Mouse (Mus musculus) stomach, postnatal 0 days (tissue): Measurements from ENCODE around the gene Cmtm2a. TPM values are rescaled to one million over a fixed set of nuclear protein-coding genes. Genes with fewer than 3 reads are reported as not detected.

ENCODE experiments used
- ATAC-seq: fragments of 200-750 bp; cut with Nextera tagmentation; 2 replicates; pipeline ENCODE4 v1.8.0; 2017; ENCODE audit not compliant: low FRiP score, low TSS enrichment
- DNase-seq: peaks from one replicate; pipeline ENCODE4 v3.0.0-alpha.2; 2016; ENCODE audit warnings: low spot score
- H3K27ac ChIP-seq: fragments of 300-500 bp; sonication (generic); replicated peaks from 2 replicates; pipeline ENCODE4 v1.5.1; 2014; ENCODE audit warnings: mild to moderate bottlenecking, control low read depth
- H3K27me3 ChIP-seq: fragments of 300-500 bp; sonication (generic); 2 replicates; pipeline ENCODE4 v1.6.1; 2014; ENCODE audit warnings: low read length; ENCODE audit not compliant: control insufficient read depth, insufficient read depth
- H3K36me3 ChIP-seq: fragments of 300-500 bp; sonication (generic); 2 replicates; pipeline ENCODE4 v1.6.1; 2014; ENCODE audit warnings: low read length, mixed read lengths; ENCODE audit not compliant: control insufficient read depth, insufficient read depth
- H3K4me1 ChIP-seq: fragments of 300-500 bp; sonication (generic); replicated peaks from 2 replicates; pipeline ENCODE4 v1.6.1; 2014; ENCODE audit warnings: antibody characterized with exemption; ENCODE audit not compliant: control insufficient read depth, insufficient read depth
- H3K4me2 ChIP-seq: fragments of 300-500 bp; sonication (generic); replicated peaks from 2 replicates; pipeline ENCODE4 v1.6.1; 2014; ENCODE audit warnings: low read depth, mild to moderate bottlenecking, control low read depth, moderate library complexity
- H3K4me3 ChIP-seq: fragments of 300-500 bp; sonication (generic); 2 replicates; pipeline ENCODE4 v1.5.1; 2014; ENCODE audit warnings: low read depth, low read length, control low read depth
- H3K9ac ChIP-seq: fragments of 300-500 bp; sonication (generic); 2 replicates; pipeline ENCODE4 v1.6.1; 2014; ENCODE audit warnings: mild to moderate bottlenecking, low read length, control low read depth, mixed read lengths
- H3K9me3 ChIP-seq: fragments of 300-500 bp; sonication (generic); 2 replicates; pipeline ENCODE4 v1.6.1; 2016; ENCODE audit warnings: low read length; ENCODE audit not compliant: control insufficient read depth
- CTCF ChIP-seq: IDR thresholded peaks from 2 replicates; pipeline ENCODE4 v1.5.1; 2016; ENCODE audit warnings: antibody characterized with exemption, low read depth, mild to moderate bottlenecking, moderate library complexity
- EP300 ChIP-seq: optimal IDR thresholded peaks from 2 replicates; pipeline ENCODE3; 2016; ENCODE audit warnings: antibody characterized with exemption
- WGBS: fragments of 180-500 bp; shearing (Covaris S2); extraction: QIAGEN DNeasy Blood & Tissue Kit; methylation state at CpG from one replicate; pipeline ENCODE4 v1.1.7; 2014; 5-methylcytosine and 5-hydroxymethylcytosine counted together
- polyA plus RNA-seq: library from polyadenylated mRNA; unstranded; fragments of >200 nt; fragmentation: Nextera tagmentation; extraction: Ambion mirVana; gene quantifications from 2 replicates; pipeline ENCODE4 v1.2.1, GENCODE M21; 2015

The Cmtm2a gene
- polyA plus RNA-seq, 1 experiment from 2014 or later, result not detected

DNA sequence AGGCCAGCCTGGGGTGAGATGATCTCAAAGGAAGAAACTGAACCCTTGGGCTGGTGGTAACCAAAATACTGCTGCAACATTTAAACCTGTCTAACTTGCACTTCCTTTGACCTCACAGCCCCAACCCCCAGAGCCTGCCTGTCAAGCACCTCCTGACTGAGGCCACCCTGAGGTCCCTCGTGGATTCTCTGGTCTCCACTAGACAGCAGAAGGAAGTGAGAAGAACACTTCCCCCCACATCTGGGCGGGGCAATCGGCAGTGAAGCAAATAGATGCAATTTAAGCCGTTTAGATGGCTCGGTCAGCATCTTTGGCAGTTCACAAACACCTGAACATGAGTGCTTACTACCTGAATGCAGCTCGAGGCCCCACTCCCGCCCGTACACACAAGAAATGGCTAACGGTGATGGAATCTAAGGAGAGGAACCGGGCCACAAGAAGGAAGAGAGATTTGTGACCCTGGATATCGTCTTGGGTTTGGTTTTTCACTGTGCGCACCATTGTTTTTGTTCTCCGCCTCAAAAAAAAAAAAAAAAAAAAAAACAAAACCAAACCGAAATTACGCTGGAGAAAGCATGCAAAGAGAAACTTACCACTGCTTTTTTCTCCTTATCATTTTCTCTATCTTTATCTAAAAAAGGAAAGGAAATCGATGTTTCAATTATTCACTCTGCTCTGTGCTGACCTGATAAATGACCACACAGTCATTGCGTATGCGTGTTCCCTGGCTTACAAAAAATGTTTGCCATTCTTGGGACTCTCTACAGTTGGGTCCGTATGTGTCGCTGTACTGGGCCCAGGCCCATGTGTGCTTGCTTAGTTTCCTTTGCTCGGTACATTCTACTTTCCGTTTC lies 45.7 kb downstream of the Cmtm2a start:
- Histone ChIP-seq H3K27ac (peak overlapping the region; percentile 74), H3K4me1 (peaks cover 6% of the 10 kb centered on the region), H3K4me3 (peak overlapping the region; percentile 88), H3K9ac (peak overlapping the region; percentile 86), H3K36me3 (no peaks in the 10 kb centered on the region; the same call in 1 of the 2 replicates), H3K9me3 (no peaks in the 10 kb centered on the region), H3K4me2 (peak overlapping the region; percentile 89), H3K27me3 (no peaks in the 10 kb centered on the region)
- TF ChIP-seq CTCF (no peak), EP300 (no peak)
- ATAC-seq (no peak), DNase-seq (peak; percentile 32)
- 58% methylated on average over 22 of the region's 22 CpGs for WGBS

DNA sequence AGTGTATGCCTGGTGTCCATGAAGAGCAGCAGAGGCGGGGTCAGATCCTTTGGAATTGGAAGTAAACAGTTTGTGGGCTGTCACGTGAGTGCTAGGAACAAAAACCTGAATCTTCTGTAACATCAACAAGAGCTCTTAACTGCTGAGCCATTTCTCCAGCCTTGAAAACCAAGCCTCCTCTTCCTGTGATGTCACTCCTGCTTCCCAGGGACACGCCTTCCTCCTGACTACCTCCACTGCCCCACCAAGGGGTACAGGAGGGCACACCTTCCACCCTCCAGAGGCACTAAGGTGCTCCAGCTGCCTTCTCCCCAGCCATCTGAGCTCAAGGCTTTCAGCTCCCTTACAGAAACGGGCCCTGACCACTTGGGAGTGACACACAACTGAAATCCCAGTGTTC lies 46.4 kb downstream of the Cmtm2a start:
- DNase-seq (no peak), ATAC-seq (no peak)
- Histone ChIP-seq H3K4me2 (no peak overlapping the region), H3K27ac (0 out of 2 replicates have a peak overlapping the region, but pooled peaks have one; percentile 24), H3K36me3 (no peaks in the 10 kb centered on the region; the same call in 1 of the 2 replicates), H3K9me3 (no peaks in the 10 kb centered on the region), H3K4me1 (peaks cover 6% of the 10 kb centered on the region), H3K4me3 (no peak overlapping the region), H3K27me3 (no peaks in the 10 kb centered on the region), H3K9ac (no peak overlapping the region)
- WGBS, result 75% methylated on average over 4 of the region's 4 CpGs
- TF ChIP-seq CTCF, result no peak
- no peak for TF ChIP-seq EP300

DNA sequence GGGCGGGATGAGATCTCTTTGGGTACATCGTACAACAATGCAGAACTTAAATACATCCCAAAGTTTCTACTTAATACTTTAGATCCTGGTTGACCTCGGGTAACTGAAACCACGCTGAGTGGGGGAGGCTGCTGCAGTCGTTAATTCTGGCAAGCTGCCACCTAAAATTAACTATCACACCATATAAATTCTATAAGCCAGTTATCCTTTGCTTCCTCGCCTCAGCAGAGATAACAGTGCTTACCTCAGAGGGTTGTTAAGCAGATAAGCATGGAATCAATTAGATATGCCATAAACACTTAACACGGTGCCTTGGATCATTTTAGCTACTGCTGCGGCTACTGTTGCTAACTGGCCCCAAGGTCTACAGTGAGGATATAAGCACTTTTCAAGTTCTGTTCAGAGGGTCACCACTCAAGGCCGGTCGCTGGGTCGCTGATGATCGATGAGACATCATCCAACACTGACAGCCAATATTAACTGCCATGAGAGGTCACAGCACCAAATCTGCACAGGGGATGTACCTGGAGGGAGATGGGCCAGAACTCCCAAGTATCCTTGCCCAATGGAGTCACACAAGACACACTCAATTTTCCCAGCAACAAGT lies 50.8 kb downstream of the Cmtm2a start:
- Histone ChIP-seq H3K4me3 (no peak overlapping the region), H3K4me2 (no peak overlapping the region), H3K4me1 (peaks cover 2% of the 10 kb centered on the region; the same call in 1 of the 2 replicates), H3K9me3 (no peaks in the 10 kb centered on the region), H3K36me3 (peaks cover 12% of the 10 kb centered on the region), H3K27me3 (no peaks in the 10 kb centered on the region), H3K9ac (no peak overlapping the region), H3K27ac (no peak overlapping the region)
- ATAC-seq, result no peak
- WGBS, result 75% methylated on average over 12 of the region's 12 CpGs
- no peak for DNase-seq
- TF ChIP-seq EP300 (no peak), CTCF (no peak)

DNA sequence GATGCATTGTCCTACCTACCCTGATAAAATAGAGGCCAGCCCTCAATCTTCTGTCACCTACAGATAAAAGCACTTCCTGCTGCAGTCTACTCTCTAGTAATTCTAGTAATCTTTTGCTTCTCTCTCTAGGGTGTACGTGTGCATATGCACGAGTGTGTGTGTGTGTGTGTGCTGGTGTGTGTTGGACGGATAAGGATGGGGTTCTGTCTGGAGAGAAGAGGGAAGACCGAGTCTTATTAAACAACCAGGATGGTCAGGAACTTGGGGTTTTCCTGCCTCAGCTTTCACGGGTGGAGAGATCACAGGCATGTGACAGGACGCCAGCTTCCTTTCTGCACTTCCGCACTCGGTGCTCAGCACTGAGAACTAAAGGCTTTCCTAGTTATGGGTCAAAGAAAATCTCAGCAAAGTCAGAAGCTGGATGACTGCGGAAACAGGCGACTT lies 53.5 kb downstream of the Cmtm2a start:
- Histone ChIP-seq H3K4me1 (no peaks in the 10 kb centered on the region), H3K9me3 (no peaks in the 10 kb centered on the region), H3K27me3 (no peaks in the 10 kb centered on the region), H3K4me2 (no peak overlapping the region), H3K4me3 (no peak overlapping the region), H3K36me3 (peaks cover 17% of the 10 kb centered on the region), H3K27ac (no peak overlapping the region), H3K9ac (no peak overlapping the region)
- no peak for ATAC-seq
- TF ChIP-seq CTCF (no peak), EP300 (no peak)
- no peak for DNase-seq
- 80% methylated on average over 10 of the region's 10 CpGs for WGBS

DNA sequence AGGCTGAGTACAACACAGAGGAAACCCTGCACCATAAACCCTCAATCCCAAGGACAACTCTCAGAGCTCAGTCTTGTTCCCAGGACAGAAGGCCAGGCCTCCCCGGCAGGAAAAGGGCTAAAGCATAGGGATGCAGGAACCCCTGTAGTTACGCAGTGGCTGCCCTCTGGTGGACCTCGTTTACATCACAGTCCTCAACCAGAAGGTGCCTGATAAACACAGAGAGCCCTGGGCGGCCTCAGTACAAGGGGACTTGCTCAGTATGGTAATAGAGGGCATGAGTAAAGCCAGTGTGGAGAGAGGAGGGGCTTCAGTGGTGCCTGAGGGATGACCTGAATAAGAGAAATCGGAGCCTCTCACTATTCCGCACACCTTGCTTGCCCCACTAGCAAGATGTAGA lies 58.4 kb downstream of the Cmtm2a start:
- no peaks in the 10 kb centered on the region for H3K27me3 ChIP-seq
- no peak overlapping the region for H3K4me3 ChIP-seq
- no peaks in the 10 kb centered on the region for H3K4me1 ChIP-seq
- no peaks in the 10 kb centered on the region for H3K9me3 ChIP-seq
- ATAC-seq (no peak), DNase-seq (peak; percentile 23)
- TF ChIP-seq EP300 (no peak), CTCF (peak; percentile 63)
- no peak overlapping the region for H3K27ac ChIP-seq
- peaks cover 31% of the 10 kb centered on the region for H3K36me3 ChIP-seq
- H3K4me2 ChIP-seq, result no peak overlapping the region
- WGBS, result 48% methylated on average over 6 of the region's 6 CpGs
- no peak overlapping the region for H3K9ac ChIP-seq

DNA sequence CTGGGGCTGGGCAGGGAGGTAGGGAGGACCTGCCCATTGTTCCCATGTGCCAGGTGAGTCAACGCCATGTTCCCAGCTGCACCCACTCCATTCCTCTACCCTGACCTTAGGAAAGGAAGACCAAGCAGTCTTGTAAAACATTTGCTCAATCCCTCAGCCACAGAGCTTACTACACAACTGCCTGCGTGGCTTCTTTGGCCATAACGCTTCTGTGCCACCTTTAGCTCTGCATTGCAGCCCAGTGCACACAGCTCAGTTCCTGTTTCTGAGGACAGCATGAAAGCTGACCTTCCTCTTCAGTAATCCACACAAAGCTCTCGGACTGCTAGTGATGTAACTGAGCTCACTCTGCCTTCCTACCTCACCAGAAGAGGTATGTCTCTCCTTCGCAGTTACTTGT lies 60.1 kb downstream of the Cmtm2a start:
- no peak overlapping the region for H3K27ac ChIP-seq
- H3K4me1 ChIP-seq, result no peaks in the 10 kb centered on the region
- DNase-seq, result no peak
- no peak for ATAC-seq
- no peak overlapping the region for H3K9ac ChIP-seq
- no peak overlapping the region for H3K4me3 ChIP-seq
- WGBS, result 94% methylated on average over 5 of the region's 5 CpGs
- H3K4me2 ChIP-seq, result no peak overlapping the region
- peaks cover 28% of the 10 kb centered on the region for H3K36me3 ChIP-seq
- H3K27me3 ChIP-seq, result no peaks in the 10 kb centered on the region
- TF ChIP-seq EP300 (no peak), CTCF (no peak)
- H3K9me3 ChIP-seq, result no peaks in the 10 kb centered on the region
